Comparison of ENCODE assay signal across 14 mouse cellular contexts in the genomic region with DNA sequence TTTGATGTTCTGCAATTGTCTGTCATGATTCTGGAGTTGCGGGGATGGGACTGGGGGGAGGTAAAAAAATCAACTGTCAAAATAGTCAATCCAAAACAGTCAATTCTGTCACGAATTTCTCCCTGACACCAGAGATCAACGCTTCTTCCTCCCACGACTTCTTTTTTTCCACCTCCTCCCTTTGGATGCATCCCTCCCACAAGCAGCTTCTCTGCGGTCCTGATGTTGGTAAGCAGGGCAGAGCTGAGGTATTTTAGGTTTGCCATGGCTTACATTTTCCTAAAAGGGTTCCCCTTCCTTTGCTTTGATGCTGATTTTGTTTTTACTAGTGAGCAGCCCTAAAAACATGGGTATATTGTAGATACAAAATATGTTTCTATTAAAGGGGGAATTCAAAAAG.
DNase-seq lines count a peak whose midpoint lies in the region; ATAC-seq and TF ChIP-seq lines count a peak whose summit lies in the region.
"Had no signal": no experiment of that assay in that cellular context is flagged by ENCODE, and none has a peak within 500 bp of the region (broad histone marks: within the 10 kb centered on the region; RNA-seq: fewer than 3 reads in every experiment).

No protein-coding gene starts in this region.

- H3K36me3 ChIP-seq in forebrain, embryonic 16.5 days (ENCODE audit: control insufficient read depth, insufficient read depth) = no peaks in the 10 kb centered on the region
- no peaks in the 10 kb centered on the region for H3K36me3 ChIP-seq in forebrain, embryonic 14.5 days (ENCODE audit: control insufficient read depth, insufficient read depth, low read length)
- H3K36me3 ChIP-seq: embryonic facial prominence, embryonic 15.5 days; heart, embryonic 13.5 days; intestine, embryonic 15.5 days; stomach, embryonic 15.5 days had no signal

- H3K27ac ChIP-seq in forebrain, embryonic 16.5 days (ENCODE audit: low read length) = no peak overlapping the region
- H3K27ac ChIP-seq in forebrain, embryonic 14.5 days (ENCODE audit: low read depth, low read length) = no peak overlapping the region
- peak overlapping the region; percentile 83 for H3K27ac ChIP-seq in layer of hippocampus, adult 2 months
- H3K27ac ChIP-seq: embryonic facial prominence, embryonic 15.5 days; heart, embryonic 13.5 days; hindbrain, embryonic 14.5 days; intestine, embryonic 15.5 days; stomach, embryonic 15.5 days had no signal

- WGBS in forebrain, embryonic 16.5 days = 79% methylated on average over 5 of the region's 5 CpGs
- 76% methylated on average over 5 of the region's 5 CpGs for WGBS in forebrain, embryonic 14.5 days

- H3K4me3 ChIP-seq in forebrain, embryonic 16.5 days (replicated peaks; ENCODE audit: low read length) = no peak overlapping the region
- H3K4me3 ChIP-seq in forebrain, embryonic 14.5 days (ENCODE audit: low read depth, low read length) = no peak overlapping the region
- H3K4me3 ChIP-seq in layer of hippocampus, adult 2 months = peak overlapping the region; percentile 20; the same call in 1 of the 2 replicates
- H3K4me3 ChIP-seq: embryonic facial prominence, embryonic 15.5 days; heart, embryonic 13.5 days; intestine, embryonic 15.5 days; stomach, embryonic 15.5 days had no signal

- no peaks in the 10 kb centered on the region for H3K9me3 ChIP-seq in forebrain, embryonic 16.5 days (ENCODE audit: control insufficient read depth, low read length)
- H3K9me3 ChIP-seq in forebrain, embryonic 14.5 days (replicated peaks; ENCODE audit: control insufficient read depth, low read length) = no peaks in the 10 kb centered on the region
- H3K9me3 ChIP-seq: embryonic facial prominence, embryonic 15.5 days; heart, embryonic 13.5 days; intestine, embryonic 15.5 days; stomach, embryonic 15.5 days had no signal

- no peak for TF ChIP-seq CTCF in layer of hippocampus, adult 2 months (conservative IDR thresholded peaks at IDR 0.05)

- no peak for DNase-seq in forebrain, embryonic 14.5 days (ENCODE audit: low spot score)
- peak; percentile 15 to 28 for DNase-seq in layer of hippocampus, adult 2 months (ENCODE audit: low spot score in 2 of 2)
- no peak for DNase-seq in layer of hippocampus, adult 9-11 months
- DNase-seq in 3T3-L1 (ENCODE audit: low read depth, low spot score) = peak; percentile 35
- DNase-seq in brain, adult 2 months (ENCODE audit: low read depth, low spot score) = peak; percentile 69
- DNase-seq: liver, postnatal 0 days had no signal

- peaks cover 10% of the 10 kb centered on the region for H3K4me1 ChIP-seq in forebrain, embryonic 16.5 days (replicated peaks; ENCODE audit: control insufficient read depth, insufficient read depth, low read length)
- no peaks in the 10 kb centered on the region; the same call in 1 of the 2 replicates for H3K4me1 ChIP-seq in forebrain, embryonic 14.5 days (ENCODE audit: control insufficient read depth, insufficient read depth, low read length)
- H3K4me1 ChIP-seq: embryonic facial prominence, embryonic 15.5 days; intestine, embryonic 15.5 days; stomach, embryonic 15.5 days had no signal

- no peak overlapping the region for H3K9ac ChIP-seq in forebrain, embryonic 16.5 days (replicated peaks; ENCODE audit: low read depth, low read length)
- H3K9ac ChIP-seq in forebrain, embryonic 14.5 days (ENCODE audit: low read length) = no peak overlapping the region
- H3K9ac ChIP-seq: embryonic facial prominence, embryonic 15.5 days; heart, embryonic 13.5 days; hindbrain, embryonic 14.5 days; intestine, embryonic 15.5 days; liver, postnatal 0 days; stomach, embryonic 15.5 days had no signal

- H3K4me2 ChIP-seq in forebrain, embryonic 16.5 days (ENCODE audit: low read length) = no peak overlapping the region
- no peak overlapping the region for H3K4me2 ChIP-seq in forebrain, embryonic 14.5 days (ENCODE audit: low read length)
- H3K4me2 ChIP-seq: embryonic facial prominence, embryonic 15.5 days; heart, embryonic 13.5 days; hindbrain, embryonic 14.5 days; intestine, embryonic 15.5 days; stomach, embryonic 15.5 days had no signal

- ATAC-seq in forebrain, embryonic 16.5 days = 0 out of 2 replicates have a peak, but pooled peaks have one; percentile 23
- no peak for ATAC-seq in forebrain, embryonic 14.5 days
- no peak for ATAC-seq in activated CD4-positive, CD25-positive, alpha-beta regulatory T cell, adult 4 months
- ATAC-seq: intestine, embryonic 15.5 days; liver, postnatal 0 days; midbrain, embryonic 16.5 days had no signal

- H3K27me3 ChIP-seq in forebrain, embryonic 16.5 days (replicated peaks; ENCODE audit: control insufficient read depth, insufficient read depth, low read length) = no peaks in the 10 kb centered on the region
- no peaks in the 10 kb centered on the region for H3K27me3 ChIP-seq in forebrain, embryonic 14.5 days (replicated peaks; ENCODE audit: control insufficient read depth, insufficient read depth, low read length)
- H3K27me3 ChIP-seq: embryonic facial prominence, embryonic 15.5 days; intestine, embryonic 15.5 days; stomach, embryonic 15.5 days had no signal

Comparison
In these comparisons a context has a peak if more than half of its experiments do, and no peak if none do; other contexts are left out.
1. DNase-seq: peak in layer of hippocampus, adult 2 months (2 of 2), 3T3-L1 (single experiment) and brain, adult 2 months (single experiment); none in forebrain, embryonic 14.5 days (single experiment) and layer of hippocampus, adult 9-11 months (single experiment).